Mouse (Mus musculus) kidney, postnatal 0 days (tissue): ENCODE data around the gene Peak1. TPM values are rescaled to one million over a fixed set of nuclear protein-coding genes. Genes with fewer than 3 reads are reported as not detected.

ENCODE experiments used
- ATAC-seq: fragments of 200-750 bp; cut with Nextera tagmentation; replicated peaks from 2 replicates; pipeline ENCODE4 v1.8.0; 2017; ENCODE audit warnings: low read depth, moderate number of reproducible peaks, moderate TSS enrichment, moderate library complexity; ENCODE audit not compliant: low FRiP score
- DNase-seq: peaks from one replicate; pipeline ENCODE4 v3.0.0-alpha.2; 2016; ENCODE audit warnings: low spot score
- H3K27ac ChIP-seq: fragments of 300-500 bp; sonication (generic); 2 replicates; pipeline ENCODE4 v1.5.1; 2014; ENCODE audit warnings: mild to moderate bottlenecking
- H3K27me3 ChIP-seq: fragments of 300-500 bp; sonication (generic); 2 replicates; pipeline ENCODE4 v1.6.1; 2014; ENCODE audit warnings: low read length, mixed read lengths; ENCODE audit not compliant: insufficient read depth
- H3K36me3 ChIP-seq: fragments of 300-500 bp; sonication (generic); 2 replicates; pipeline ENCODE4 v1.6.1; 2014; ENCODE audit warnings: low read length, mixed read lengths; ENCODE audit not compliant: insufficient read depth
- H3K4me1 ChIP-seq: fragments of 300-500 bp; sonication (generic); replicated peaks from 2 replicates; pipeline ENCODE4 v1.6.1; 2014; ENCODE audit warnings: antibody characterized with exemption, low read length, mixed read lengths; ENCODE audit not compliant: insufficient read depth
- H3K4me2 ChIP-seq: fragments of 300-500 bp; sonication (generic); 2 replicates; pipeline ENCODE4 v1.6.1; 2014; ENCODE audit warnings: mild to moderate bottlenecking, low read length, moderate library complexity, mixed read lengths
- H3K4me3 ChIP-seq: fragments of 300-500 bp; sonication (generic); replicated peaks from 2 replicates; pipeline ENCODE4 v1.5.1; 2014; ENCODE audit warnings: low read depth, low read length
- H3K9ac ChIP-seq: fragments of 300-500 bp; sonication (generic); 2 replicates; pipeline ENCODE4 v1.6.1; 2014; ENCODE audit warnings: low read depth, low read length
- H3K9me3 ChIP-seq: fragments of 300-500 bp; sonication (generic); replicated peaks from 2 replicates; pipeline ENCODE4 v1.6.1; 2016; ENCODE audit warnings: low read length, inconsistent platforms, mixed read lengths
- CTCF ChIP-seq: IDR thresholded peaks from 2 replicates; pipeline ENCODE4 v1.5.1; 2016; ENCODE audit warnings: antibody characterized with exemption, low read depth, mild to moderate bottlenecking, moderate library complexity
- WGBS: fragments of 180-500 bp; shearing (Covaris S2); extraction: QIAGEN DNeasy Blood & Tissue Kit; methylation state at CpG from one replicate; pipeline ENCODE4 v1.1.7; 2014; 5-methylcytosine and 5-hydroxymethylcytosine counted together
- polyA plus RNA-seq: library from polyadenylated mRNA; unstranded; fragments of >200 nt; fragmentation: Nextera tagmentation; extraction: Ambion mirVana; gene quantifications from 2 replicates; pipeline ENCODE4 v1.2.1, GENCODE M21; 2015

Peak1 gene
- polyA plus RNA-seq, 1 experiment from 2014 or later, result 12.2 TPM

DNA sequence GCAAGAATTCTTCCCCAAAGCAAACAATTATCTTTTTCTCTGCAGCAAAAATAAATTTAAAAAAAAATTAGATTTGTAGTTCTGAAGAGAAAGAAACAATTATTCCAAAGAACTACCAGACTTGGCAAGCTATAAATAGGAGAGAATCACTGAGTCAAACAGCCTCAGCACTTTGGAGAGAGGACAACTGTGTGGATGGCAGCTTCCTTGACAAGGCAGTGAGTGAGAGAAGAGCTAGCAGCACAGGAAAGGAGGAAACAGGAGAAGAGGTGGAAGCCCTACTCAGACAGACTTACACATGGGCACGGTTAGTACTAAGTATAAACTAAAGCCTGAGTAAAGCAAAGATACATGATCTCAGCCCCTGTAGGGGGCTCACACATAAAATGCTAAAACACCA, 21.6 kb downstream of the Peak1 start:
- Histone ChIP-seq H3K36me3 (no peaks in the 10 kb centered on the region), H3K27ac (no peak overlapping the region), H3K4me2 (no peak overlapping the region), H3K4me1 (no peaks in the 10 kb centered on the region; the same call in 1 of the 2 replicates), H3K27me3 (no peaks in the 10 kb centered on the region), H3K9me3 (no peaks in the 10 kb centered on the region), H3K9ac (no peak overlapping the region), H3K4me3 (no peak overlapping the region)
- no peak for ATAC-seq
- WGBS, result 27% methylated on average over 1 of the region's 1 CpGs
- no peak for TF ChIP-seq CTCF
- no peak for DNase-seq

- H3K4me1 ChIP-seq, result no peaks in the 10 kb centered on the region
- TF ChIP-seq CTCF, result no peak
- H3K9me3 ChIP-seq, result no peaks in the 10 kb centered on the region
- no peak overlapping the region for H3K4me2 ChIP-seq
- DNase-seq (no peak), ATAC-seq (no peak)
- H3K27ac ChIP-seq, result no peak overlapping the region
- H3K36me3 ChIP-seq, result no peaks in the 10 kb centered on the region
- no peaks in the 10 kb centered on the region for H3K27me3 ChIP-seq
- no peak overlapping the region for H3K9ac ChIP-seq
- WGBS, result 78% methylated on average over 3 of the region's 3 CpGs
- no peak overlapping the region for H3K4me3 ChIP-seq
Observed at GRCm38 (mm10) chr9:56392857-56393256, 25.0 kb downstream of the Peak1 start.

- Histone ChIP-seq H3K27ac (no peak overlapping the region), H3K4me2 (no peak overlapping the region), H3K4me1 (no peaks in the 10 kb centered on the region), H3K9ac (no peak overlapping the region), H3K9me3 (no peaks in the 10 kb centered on the region), H3K36me3 (no peaks in the 10 kb centered on the region), H3K4me3 (no peak overlapping the region), H3K27me3 (no peaks in the 10 kb centered on the region)
- TF ChIP-seq CTCF, result no peak
- ATAC-seq, result no peak
- no peak for DNase-seq
- WGBS, result 82% methylated on average over 1 of the region's 1 CpGs
Observed at GRCm38 (mm10) chr9:56382786-56383185, 35.1 kb downstream of the Peak1 start.

GRCm38 (mm10) chr9:56374401-56374800, 43.5 kb downstream of the Peak1 start:
- ATAC-seq (no peak), DNase-seq (peak; percentile 31)
- Histone ChIP-seq H3K27ac (no peak overlapping the region), H3K4me3 (no peak overlapping the region), H3K4me1 (peaks cover 5% of the 10 kb centered on the region; the same call in 1 of the 2 replicates), H3K9ac (no peak overlapping the region), H3K4me2 (no peak overlapping the region), H3K36me3 (no peaks in the 10 kb centered on the region), H3K9me3 (no peaks in the 10 kb centered on the region), H3K27me3 (no peaks in the 10 kb centered on the region)
- TF ChIP-seq CTCF, result no peak
- WGBS, result 36% methylated on average over 4 of the region's 4 CpGs

- no peak overlapping the region for H3K27ac ChIP-seq
- WGBS, result 62% methylated on average over 5 of the region's 5 CpGs
- no peak overlapping the region for H3K9ac ChIP-seq
- H3K4me2 ChIP-seq, result no peak overlapping the region
- H3K4me1 ChIP-seq, result peaks cover 5% of the 10 kb centered on the region; the same call in 1 of the 2 replicates
- no peaks in the 10 kb centered on the region for H3K27me3 ChIP-seq
- H3K36me3 ChIP-seq, result no peaks in the 10 kb centered on the region
- no peaks in the 10 kb centered on the region for H3K9me3 ChIP-seq
- no peak for ATAC-seq
- DNase-seq, result no peak
- no peak overlapping the region for H3K4me3 ChIP-seq
- TF ChIP-seq CTCF, result no peak
Observed at GRCm38 (mm10) chr9:56370710-56371109, 47.2 kb downstream of the Peak1 start.

DNA sequence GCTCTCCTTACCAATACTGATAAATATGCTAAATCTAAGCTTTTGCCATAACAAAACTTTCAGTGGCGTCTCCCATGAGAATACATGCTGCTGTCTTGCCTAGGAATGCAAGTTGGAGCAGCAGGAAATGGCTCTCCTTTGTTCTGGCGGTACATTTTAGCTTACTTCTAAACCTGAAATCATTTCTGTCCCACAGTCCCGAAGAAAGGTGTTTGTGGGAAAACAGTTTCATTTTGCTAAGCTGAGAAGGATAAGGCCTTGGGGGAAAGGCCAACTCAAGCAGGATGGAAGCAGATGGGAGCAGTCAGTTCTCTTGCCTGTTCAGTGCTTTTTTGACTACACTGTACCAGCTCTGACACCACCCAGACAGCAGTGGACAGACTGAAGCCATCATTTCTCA, 49.1 kb downstream of the Peak1 start:
- Histone ChIP-seq H3K36me3 (no peaks in the 10 kb centered on the region), H3K9ac (no peak overlapping the region), H3K4me2 (no peak overlapping the region), H3K4me3 (no peak overlapping the region), H3K27ac (peak overlapping the region; percentile 39), H3K27me3 (no peaks in the 10 kb centered on the region), H3K9me3 (no peaks in the 10 kb centered on the region), H3K4me1 (no peaks in the 10 kb centered on the region)
- 45% methylated on average over 3 of the region's 3 CpGs for WGBS
- TF ChIP-seq CTCF, result no peak
- ATAC-seq (no peak), DNase-seq (peak; percentile 37)

DNA sequence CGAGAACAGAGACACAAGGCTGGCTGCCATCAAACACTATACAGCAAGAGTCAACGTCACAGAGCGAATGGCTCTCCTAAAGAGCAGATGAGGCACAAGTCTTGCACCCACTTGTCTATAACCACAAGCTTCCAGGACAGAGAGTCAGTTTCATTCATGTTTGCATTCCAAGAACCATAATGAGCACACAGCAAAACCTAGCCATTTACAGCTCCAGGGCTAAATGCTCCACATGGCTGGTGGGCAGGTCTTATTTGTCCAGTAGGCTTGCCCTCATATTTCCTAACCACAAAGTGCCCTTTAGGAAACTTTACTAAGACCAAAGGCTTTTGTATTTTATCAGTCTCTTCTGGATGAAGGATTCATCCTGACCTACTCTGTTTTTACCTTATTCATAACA, 54.6 kb downstream of the Peak1 start:
- Histone ChIP-seq H3K9ac (no peak overlapping the region), H3K4me3 (no peak overlapping the region), H3K4me1 (no peaks in the 10 kb centered on the region; the same call in 1 of the 2 replicates), H3K27ac (no peak overlapping the region), H3K4me2 (no peak overlapping the region), H3K9me3 (no peaks in the 10 kb centered on the region), H3K27me3 (no peaks in the 10 kb centered on the region), H3K36me3 (no peaks in the 10 kb centered on the region)
- ATAC-seq (no peak), DNase-seq (no peak)
- 98% methylated on average over 3 of the region's 3 CpGs for WGBS
- TF ChIP-seq CTCF, result no peak
